Mouse (Mus musculus): ENCODE measurements at regions not wholly inside any gene's neighbourhood (a gene's known extent, or its start where the extent isn't known, plus 50 kb on each side); places are given as distances from the start of the nearest gene placed in this dataset.

- DNase-seq = no peak
Observed at GRCm38 (mm10) chr16:70103791-70104378, 209.9 kb upstream of the Gbe1 start.

DNA sequence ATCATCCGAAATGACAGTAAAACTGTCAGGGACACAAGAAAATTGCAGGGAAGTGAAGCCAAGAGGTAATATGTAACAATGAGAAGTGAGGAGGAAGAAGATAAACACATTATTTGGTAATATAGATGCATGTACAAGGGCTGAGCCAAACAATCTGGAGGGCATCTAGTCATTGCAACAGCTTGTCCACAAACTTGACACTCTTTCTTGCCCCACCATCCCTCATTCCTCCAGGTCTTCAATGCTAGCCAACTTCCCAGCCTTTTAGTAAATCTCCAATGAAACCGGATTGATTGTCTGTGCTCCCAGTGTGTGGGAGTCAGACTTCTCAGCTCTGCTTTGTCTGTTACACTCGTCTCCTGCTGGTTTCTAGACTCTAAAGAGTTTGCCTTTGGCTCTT lies 172.3 kb upstream of the Gbe1 start:
- no peak for DNase-seq

- no peak for DNase-seq
Observed at GRCm38 (mm10) chr16:70147673-70148359, 165.9 kb upstream of the Gbe1 start.

GRCm38 (mm10) chr16:70154587-70154986 lies 159.2 kb upstream of the Gbe1 start:
- no peak for DNase-seq

- DNase-seq = no peak
Observed at GRCm38 (mm10) chr16:70160539-70160938, 153.2 kb upstream of the Gbe1 start.

DNA sequence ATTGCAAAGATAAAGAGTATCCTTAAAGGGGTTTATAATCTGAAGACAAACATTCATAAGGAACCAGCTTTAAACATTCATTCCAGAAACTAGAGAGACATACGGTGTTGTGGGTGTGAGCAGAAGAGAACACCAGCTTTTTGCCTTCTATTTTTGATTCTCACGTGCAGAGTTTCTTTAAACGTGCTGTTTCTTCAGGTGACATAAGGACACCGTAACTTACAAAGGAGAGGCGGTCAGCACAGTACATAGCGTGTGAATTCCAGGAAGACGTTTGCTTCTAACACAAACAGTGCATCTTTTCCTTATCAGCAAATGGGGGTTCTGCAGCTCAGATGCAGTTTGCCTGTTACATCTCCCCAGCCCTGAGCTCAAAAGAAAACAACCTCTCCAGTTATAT lies 138.6 kb upstream of the Gbe1 start:
- no peak for DNase-seq

- peak; percentile 33 for DNase-seq
Observed at GRCm38 (mm10) chr16:70178975-70179374, 134.8 kb upstream of the Gbe1 start.

DNA sequence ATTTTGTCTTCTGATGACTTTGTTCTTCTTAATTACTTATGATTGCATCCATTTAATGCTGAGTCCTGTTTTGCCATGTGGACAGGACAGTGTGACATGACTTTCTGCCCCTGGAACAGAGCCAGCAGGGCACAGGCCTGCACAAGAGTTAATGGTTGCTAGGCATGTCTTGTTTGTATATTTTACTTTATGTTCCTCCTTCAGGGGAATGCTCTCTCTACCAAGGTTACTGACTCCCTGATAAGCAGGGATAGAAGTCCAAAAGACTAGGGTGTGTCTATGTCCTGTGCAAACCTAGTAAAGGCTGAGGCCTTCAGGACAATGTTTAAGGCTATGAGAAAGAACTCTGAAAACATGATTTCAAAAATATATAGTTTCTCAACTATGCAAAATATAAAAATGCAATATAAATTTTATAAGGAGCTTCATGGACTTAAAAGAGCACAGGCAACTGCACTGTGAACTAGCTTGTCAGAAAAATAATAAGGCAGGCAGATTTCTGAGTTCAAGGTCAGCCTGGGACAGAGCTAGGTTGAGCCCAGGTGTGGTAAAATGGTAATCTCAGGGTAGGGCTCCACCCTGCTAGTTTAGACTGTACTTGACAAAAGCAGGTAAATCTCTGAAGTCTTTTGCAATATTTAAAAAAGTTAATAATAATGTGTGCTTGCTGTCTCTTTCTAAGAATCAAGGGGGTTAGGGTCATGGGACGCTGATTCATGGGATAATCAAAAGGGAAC lies 99.7 kb upstream of the Gbe1 start:
- no peak for DNase-seq

GRCm38 (mm10) chr16:70214800-70215199 lies 98.9 kb upstream of the Gbe1 start:
- no peak for DNase-seq

DNA sequence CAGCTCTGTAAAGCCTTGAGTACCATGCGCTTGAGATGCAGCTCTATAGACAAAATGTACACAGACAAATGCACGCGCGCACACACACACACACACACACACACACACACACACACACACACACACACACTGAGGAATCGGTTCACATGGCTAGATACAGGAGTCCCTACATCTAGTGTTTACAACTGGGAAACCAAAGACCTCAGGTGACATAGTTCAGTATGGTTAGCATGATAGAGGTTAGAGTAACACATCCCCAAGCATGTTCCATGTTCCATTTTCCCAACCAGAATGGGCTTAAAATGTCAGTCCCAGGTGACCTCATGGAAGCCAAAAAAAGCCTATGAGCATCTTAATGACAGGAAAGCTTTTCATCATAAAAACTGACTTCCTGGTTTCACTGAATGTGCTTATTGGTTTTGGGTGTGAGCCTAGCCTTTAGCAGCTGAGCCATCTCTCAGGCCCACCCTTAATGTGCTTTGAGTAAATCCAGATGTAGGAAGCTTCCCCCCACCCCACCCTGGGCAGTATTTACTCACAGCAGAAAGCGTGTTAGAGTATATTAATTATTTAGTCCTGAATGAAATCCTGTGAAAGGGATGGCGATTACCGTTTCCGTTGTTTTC lies 86.0 kb upstream of the Gbe1 start:
- no peak for DNase-seq

GRCm38 (mm10) chr16:70232706-70233105 lies 81.0 kb upstream of the Gbe1 start:
- DNase-seq = no peak

DNA sequence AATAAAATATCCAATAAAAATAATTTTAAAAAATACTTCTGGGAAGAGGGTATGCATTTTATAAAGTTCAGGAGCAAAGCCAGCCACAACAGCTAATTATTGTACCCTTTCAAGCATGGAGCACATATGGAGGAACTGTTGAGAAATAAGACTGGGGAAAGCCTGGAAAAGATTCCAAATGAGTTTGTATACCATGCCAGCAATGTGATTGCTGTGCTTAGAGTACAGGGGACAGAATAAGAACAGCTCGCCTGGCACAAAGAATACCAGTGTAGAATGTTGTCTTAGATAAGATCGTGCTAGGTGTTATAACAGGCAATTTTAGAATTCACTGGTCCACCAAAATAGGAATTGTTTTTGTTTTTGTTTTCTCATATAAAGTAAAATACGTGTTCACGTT lies 78.6 kb upstream of the Gbe1 start:
- no peak for DNase-seq

DNA sequence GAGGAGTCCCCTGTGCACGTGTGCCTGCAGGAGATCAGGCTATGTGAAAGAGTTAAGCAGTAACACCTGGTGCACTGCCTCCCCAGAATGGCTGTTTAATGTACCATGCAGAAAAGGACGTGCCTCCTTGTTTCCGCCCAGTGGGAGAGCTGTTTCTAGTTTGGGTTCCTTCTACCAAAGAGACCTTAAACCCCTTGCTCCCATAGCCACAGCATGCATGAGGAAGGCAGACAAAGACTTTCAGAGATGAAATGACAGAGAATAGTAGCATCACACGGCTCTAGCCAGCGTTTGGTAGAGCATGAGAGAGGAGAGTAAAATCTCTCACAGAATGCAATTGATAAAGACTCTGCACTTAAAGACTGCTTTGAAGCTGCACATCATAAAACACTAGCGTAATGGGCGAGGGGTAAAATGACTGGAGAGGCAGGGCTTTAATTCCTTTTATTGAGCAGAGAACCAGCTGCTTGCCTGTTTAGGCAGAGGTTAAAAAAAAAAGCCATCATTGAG lies 74.3 kb upstream of the Gbe1 start:
- DNase-seq = no peak

DNA sequence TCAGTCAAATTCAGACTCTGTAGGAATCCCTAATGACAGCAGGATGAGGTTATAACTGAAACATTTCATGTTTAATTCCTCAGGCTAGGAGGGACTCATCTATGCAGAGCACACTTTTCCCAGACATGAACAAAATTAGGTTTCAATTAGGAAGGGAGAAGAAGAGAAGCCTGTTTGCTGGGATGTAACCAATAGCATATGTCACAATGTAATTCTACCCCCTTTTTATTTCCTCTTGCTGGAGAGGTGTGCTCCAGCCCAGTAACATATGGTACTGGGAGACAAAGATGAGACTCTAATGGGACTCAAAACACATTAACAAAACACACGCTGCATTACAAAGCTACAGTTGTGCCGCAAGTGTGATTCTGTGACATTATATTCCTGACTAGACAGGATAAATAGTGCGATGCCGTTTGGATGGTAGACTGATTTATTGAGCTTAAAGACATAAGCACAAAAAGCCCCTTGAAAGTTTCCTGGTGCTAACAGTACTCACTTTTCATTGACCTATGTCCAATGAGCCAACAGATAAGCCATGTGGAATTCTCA lies 69.5 kb upstream of the Gbe1 start:
- no peak for DNase-seq

- no peak for DNase-seq
Observed at GRCm38 (mm10) chr16:70244963-70245362, 68.8 kb upstream of the Gbe1 start.

- DNase-seq = no peak
Observed at GRCm38 (mm10) chr16:70259364-70259763, 54.4 kb upstream of the Gbe1 start.

GRCm38 (mm10) chr16:70260151-70260550 lies 53.6 kb upstream of the Gbe1 start:
- no peak for DNase-seq
